Mouse (Mus musculus) megakaryocyte progenitor cell, adult 5-6 weeks (primary cell): ENCODE measurements around the gene Sh2b3. TPM values are rescaled to one million over a fixed set of nuclear protein-coding genes. Genes with fewer than 3 reads are reported as not detected.
"Not testable (repeated sequence)": the region's sequence is repeated elsewhere in the genome, so short reads cannot be mapped to it uniquely, and the experiment has no call there.

Experiments used
- ATAC-seq: replicated peaks from 2 replicates; pipeline ENCODE4 v1.8.0; 2016; ENCODE audit warnings: mild to moderate bottlenecking, moderate TSS enrichment, inconsistent platforms; ENCODE audit not compliant: poor library complexity
- total RNA-seq, 2 experiments: library from RNA; stranded (forward) in 1 of 2; stranded (reverse) in 1 of 2; fragments of 157-497, 149-512 nt in 1 of 2; fragments of 200-1000 nt in 1 of 2; gene quantifications; 2 replicates each; pipeline versions ENCODE4 v1.2.3 to v1.2.4; 2015 to 2017

Gene Sh2b3
- 28.2 and 31.7 TPM in 2 replicates for total RNA-seq (2015)
- total RNA-seq (2017): 13.5 and 13.6 TPM in 2 replicates

DNA sequence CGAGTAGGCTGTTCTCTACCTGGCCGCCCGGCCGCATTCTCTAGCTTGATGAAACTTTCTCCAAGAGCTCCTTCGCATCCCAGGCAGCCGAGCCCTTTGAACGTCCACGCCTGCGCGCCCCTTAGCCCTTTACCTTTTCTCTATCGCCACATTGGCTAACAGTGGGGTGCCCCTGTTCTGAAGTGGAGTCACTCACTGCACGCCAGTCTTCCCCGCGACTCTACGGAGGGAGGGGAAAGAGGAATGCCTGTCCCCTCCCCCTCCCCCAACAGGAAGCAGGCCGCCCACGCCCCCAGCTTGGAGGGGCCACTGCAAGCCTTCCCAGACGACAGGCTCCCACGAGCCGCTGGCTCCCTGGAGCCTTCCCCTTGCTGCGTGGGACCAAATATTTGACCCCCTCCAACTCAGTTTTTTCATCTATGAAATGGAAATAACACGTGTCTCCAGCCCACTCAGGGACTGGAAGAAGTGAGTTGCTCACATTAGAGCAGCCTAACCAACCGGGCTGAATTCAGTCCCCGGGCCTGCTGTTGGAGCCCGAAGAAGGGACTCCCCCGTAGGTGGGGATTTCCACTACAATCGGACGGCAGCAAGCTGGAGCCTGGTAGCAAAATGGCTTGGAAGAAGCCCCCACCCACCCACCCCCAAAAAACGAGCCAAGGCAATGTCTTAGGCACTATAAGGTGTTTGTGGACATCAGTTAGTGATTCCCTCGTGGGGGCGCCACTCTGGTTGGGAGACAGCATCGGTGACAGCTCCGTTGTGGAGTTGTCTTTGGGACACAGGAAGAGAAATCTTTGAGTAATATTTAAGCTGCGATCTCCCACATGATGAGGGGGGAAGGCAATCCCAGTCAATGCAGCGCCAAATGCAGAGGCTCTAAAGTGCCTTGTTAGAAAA, at the start of gene Sh2b3:
Gene Sh2b3, minus strand, starts transcription at position 206 of the 900 bp plus-strand sequence.
- ATAC-seq: no peak

- ATAC-seq: no peak
These were observed 45.9 kb upstream of the Sh2b3 start for GRCm38 (mm10) chr5:121883356-121883755.

GRCm38 (mm10) chr5:121879211-121879610, 41.8 kb upstream of the Sh2b3 start:
- ATAC-seq: peak; percentile 54; the same call in 1 of the 2 replicates

GRCm38 (mm10) chr5:121878703-121879102, 41.3 kb upstream of the Sh2b3 start:
- no peak for ATAC-seq

DNA sequence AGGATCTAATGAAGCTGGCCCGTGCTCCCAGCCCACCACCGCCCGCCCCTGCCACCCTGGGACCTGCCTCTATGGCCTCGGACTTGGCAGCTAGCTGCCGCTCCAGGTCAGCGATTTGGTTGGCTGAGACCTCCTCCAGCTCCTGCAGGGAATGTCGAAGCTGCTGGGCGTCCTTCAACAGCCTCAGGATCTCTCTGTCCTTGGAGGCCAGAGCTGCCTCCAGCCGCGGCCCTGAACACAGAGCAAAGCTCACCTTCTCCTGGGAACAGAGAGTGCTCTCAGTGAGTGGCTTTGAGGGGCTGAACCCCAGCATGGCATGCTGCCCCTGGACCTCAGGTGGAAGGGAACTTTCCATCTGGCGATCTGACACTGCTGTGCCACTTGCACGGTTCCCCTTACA, 39.5 kb upstream of the Sh2b3 start:
- no peak for ATAC-seq

DNA sequence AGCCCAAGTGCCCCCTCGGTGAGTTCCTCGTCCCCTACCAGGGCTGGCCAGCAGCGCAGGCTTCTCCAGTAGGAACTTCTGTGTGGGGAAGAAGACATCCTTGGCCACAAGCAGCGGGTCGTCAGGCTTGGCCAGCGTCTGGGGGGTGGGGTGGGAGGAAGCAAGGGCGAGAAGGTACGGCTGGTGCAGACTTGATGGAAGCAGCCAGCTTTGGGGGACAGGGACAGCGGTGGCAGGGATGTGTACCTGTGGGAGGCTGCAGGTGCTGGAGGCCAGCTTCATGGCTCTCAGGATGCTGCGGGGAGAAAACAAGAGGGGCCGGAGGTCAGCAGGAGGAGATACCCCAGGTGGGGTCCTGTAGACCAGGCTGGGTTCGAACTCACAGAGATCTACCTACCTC, 37.6 kb upstream of the Sh2b3 start:
- no peak for ATAC-seq

DNA sequence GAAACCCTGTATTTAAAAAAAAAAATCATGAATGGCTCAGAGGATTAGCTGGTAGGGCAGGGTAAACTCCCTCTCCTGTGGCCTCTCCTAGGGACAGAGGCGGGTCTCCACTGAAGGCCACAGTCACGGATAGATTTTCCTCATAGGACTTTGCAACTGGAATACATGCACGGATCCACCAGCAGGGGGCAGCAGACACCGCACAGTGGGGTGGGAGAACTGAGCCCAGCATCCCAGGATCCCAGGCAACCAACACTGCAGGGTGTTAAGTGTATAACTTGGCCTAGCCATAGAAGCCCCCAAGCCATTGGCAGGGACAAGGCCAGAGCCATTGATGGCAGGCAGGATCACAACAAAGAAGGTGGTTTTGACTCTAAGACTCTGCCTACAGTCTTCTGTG, 34.7 kb upstream of the Sh2b3 start:
- peak; percentile 76 for ATAC-seq

- no peak for ATAC-seq
These were observed 34.1 kb upstream of the Sh2b3 start for GRCm38 (mm10) chr5:121871515-121872030.

DNA sequence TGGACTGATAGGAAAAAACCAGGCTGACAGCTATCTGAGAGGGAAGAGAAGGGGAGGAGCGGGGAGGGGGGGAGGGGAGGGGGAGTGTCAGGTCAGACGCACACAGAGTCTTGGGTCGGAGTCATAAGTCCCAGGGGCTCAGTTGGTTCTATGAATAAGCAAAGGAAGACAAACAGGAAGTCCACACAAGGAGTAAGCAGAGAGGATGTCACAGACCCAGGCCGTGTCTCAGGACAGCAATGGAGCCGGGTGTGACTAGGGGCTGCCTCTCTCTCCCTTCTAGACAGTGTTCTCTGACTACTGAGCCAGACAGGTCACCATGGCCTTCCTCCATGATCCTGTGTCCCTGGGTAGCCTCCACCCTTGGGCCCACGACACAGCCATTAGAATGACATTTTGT, 33.4 kb upstream of the Sh2b3 start:
- ATAC-seq: no peak

GRCm38 (mm10) chr5:121867963-121868362, 30.5 kb upstream of the Sh2b3 start:
- no peak for ATAC-seq

DNA sequence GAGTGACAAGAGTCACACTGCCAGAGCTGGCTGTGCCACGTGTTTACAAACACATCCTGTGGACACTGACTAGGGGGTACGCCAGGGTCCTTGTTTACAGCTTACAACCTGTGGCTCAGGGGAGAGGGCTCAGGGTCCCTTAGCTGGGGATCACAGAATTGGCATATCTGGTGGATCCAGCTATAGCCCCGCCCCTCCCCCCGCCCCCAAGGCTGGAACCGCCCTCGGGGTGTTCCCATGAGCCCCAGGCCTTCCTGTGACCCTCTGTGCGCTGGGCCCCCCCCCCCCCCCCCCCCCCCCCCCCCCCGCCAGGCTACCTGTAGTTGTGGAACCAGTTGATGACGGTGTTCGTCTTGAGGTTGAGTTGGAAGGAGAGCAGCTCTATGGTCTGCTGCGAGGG, 26.9 kb upstream of the Sh2b3 start:
- ATAC-seq: no peak

DNA sequence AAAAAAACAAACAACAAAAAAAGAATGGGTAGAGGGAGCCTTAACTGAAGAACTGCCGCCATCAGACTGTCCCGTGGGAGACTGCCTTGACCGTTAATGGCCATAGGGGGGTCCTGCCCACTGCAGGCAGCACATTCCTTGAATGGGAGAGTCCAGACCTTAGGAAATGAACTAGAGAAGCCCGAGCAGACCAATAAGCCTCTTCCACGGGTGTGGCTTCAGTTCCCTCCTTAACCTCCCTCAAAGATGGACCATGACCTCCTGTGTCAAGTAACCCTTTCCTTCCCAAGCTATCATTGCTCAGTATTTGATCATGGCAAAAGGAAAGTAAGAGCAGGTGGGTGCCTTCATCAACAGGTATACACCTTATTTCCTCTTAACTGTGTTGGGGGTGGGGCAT, 24.5 kb upstream of the Sh2b3 start:
- ATAC-seq: no peak

- ATAC-seq: no peak
These were observed 21.0 kb upstream of the Sh2b3 start for GRCm38 (mm10) chr5:121858427-121858826.

DNA sequence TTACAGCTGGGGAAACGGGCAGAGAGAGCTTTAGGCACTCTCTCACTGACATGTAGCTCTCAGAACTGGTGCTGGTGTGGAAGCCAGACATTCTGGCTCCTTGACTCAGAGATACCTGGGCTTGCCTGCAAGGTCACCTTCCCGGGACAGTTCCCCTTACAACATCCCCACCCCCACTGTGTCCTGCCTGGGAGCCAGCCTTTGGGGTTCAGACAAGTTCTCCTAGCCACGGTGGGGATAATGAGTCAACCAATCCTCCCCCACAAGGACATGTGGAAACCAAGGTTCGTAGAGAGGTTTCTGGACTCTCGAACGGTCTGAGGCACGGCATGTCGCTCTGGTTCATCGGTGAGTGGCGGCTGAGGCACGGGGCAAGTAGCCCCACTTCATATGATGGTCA, 19.3 kb upstream of the Sh2b3 start:
- ATAC-seq: no peak

GRCm38 (mm10) chr5:121854768-121855167, 17.3 kb upstream of the Sh2b3 start:
- ATAC-seq: no peak

DNA sequence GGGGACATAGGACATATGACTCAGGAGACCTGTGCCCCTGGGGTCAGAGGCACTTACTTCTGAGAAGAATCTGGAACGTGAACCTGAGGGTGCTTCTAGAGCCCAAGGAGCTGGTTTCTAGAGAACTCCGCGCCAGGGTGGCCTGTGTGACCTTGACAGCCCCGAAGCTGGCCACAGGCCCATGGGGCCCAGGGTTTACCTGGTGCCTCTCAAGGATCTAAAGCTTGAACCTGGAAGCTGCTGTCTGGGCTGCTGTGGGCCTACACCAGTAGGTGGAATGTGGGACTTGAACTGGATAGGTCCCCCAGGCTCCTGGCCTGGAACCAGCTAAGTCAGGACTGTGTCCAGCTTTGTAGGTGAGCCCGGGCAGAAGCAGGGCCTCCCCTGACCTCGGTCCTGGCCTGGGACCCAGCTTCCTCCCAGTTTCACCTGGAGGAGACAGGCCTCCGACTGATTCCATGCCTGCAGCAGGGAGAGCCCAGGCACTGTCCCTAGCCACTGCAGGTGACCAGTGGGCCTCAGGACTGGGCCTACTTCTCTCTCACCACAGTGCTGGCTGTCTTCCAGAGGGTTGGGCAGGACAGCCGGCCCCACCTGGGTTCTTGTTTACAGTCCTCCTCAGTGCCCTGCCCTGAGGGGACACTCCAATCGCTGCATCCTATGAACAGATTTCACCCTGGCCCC, 16.1 kb upstream of the Sh2b3 start:
- ATAC-seq: no peak

- ATAC-seq: no peak
These were observed 12.3 kb upstream of the Sh2b3 start for GRCm38 (mm10) chr5:121849478-121850349.

DNA sequence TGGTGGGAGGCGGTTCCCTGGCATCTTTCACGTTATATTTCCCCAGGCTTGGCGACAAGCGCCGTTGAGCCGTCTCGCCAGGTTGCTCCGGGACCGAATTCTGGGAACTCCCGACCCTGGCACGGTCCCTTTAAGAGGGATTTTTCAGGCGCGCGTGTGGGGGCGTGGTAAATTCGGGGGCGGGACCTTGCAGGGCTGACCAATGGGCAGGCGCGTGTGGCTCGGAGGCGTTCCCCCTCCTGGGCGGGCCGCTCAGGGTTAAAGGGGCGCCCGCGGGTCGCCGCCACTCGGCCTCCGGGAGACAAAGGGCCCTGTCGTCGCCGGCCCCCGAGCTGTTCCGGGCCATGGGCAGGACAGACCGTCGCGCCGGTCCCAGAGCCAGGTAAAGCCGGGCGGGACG, 11.3 kb upstream of the Sh2b3 start, which contains the start of gene Pheta1:
Gene Pheta1, plus strand, starts transcription at position 242 of the 400 bp plus-strand sequence.
- peak; percentile 88 for ATAC-seq

DNA sequence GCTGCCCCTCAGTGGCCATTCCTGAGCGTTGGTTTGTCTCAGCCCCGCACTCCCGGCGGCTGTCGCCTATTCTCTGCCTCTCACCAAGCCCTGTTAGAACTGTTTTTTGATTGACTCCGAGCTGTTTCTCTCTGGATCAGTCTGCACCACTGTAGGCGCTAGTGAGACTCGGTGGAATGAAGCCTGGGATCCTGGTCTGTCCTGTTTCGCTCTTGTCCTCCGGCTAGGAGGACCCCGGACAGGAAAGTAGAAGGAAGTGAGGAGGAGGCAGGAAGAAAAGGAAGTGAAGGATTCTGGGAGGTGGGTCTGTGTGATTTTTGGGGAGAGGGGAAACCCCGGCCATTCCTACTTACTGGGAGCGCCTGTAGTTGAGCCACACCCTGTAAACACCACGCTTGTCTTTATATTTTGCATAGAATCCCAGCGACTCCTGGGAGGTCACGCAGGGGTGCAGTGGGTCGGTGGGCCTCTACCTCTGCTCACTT, 10.6 kb upstream of the Sh2b3 start:
- peak; percentile 45 for ATAC-seq

DNA sequence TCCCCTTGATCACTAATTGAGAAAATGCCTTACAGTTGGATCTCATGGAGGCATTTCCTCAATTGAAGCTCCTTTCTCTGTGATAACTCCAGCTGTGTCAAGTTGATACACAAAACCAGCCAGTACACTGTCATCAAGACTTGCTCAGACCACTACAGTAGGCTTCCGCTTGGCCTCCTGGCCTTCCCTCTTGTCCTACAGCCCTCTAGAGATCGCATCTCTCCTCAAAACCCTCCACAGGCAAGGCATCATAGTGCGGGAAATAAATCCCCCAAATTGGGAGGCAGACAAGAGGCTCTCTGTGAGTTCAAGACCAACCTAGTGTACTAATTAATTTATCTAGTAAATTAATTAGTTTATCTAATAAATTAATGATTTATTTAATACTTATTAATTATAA, 9.8 kb upstream of the Sh2b3 start:
- not testable (repeated sequence) for ATAC-seq

DNA sequence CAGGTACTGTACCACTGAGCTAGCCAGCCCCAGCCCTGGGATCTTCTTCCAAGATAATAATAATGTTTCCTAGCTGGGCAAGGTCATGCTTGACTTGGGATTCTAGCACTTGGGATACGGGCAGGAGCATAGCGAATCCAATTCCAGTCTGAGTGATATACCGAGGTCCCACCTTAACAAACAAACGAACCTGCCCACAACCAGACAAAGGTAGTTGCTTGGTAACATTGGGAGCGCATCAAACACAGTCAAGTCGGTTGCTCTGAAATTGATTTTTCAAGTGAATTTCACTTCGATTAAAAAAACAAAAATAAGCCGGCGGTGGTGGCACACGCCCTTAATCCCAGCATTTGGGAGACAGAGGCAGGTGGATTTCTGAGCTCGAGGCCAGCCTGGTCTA, 8.9 kb upstream of the Sh2b3 start:
- no peak for ATAC-seq
